8 mouse cellular contexts compared by ENCODE assay signal in genomic region chr1:90288892-90289731, GRCm38 (mm10).
DNase-seq lines count a peak whose midpoint lies in the region; ATAC-seq and TF ChIP-seq lines count a peak whose summit lies in the region.

No protein-coding gene starts in this region.

- H3K9ac ChIP-seq in liver, postnatal 0 days (replicated peaks), result peak overlapping the region; percentile 59

- H3K27ac ChIP-seq in gastrocnemius, adult 2 months, result peak overlapping the region; percentile 74
- H3K27ac ChIP-seq in heart, embryonic 10.5 days, result peak overlapping the region; percentile 80
- peak overlapping the region; percentile 82 for H3K27ac ChIP-seq in liver, postnatal 0 days (ENCODE audit: low read depth)

- TF ChIP-seq CTCF in gastrocnemius, adult 2 months (IDR thresholded peaks at IDR 0.05), result no peak
- peak; percentile 6; the same call in 1 of the 2 replicates for TF ChIP-seq CTCF in liver, postnatal 0 days (IDR thresholded peaks at IDR 0.05; ENCODE audit: low read depth)

- 0 out of 2 replicates have a peak, but pooled peaks cover 5% of the 10 kb centered on the region for H3K27me3 ChIP-seq in heart, embryonic 10.5 days (ENCODE audit: insufficient read depth, poor library complexity, severe bottlenecking)
- no peaks in the 10 kb centered on the region for H3K27me3 ChIP-seq in liver, postnatal 0 days (ENCODE audit: insufficient read depth, low read length)

- ATAC-seq in liver, postnatal 0 days, result peak; percentile 98

- WGBS in heart, embryonic 10.5 days, result 37% methylated on average over 8 of the region's 8 CpGs
- WGBS in liver, postnatal 0 days (ENCODE audit: insufficient replicate concordance), result 31% methylated on average over 8 of the region's 8 CpGs

- peak overlapping the region; percentile 56 for H3K4me2 ChIP-seq in liver, postnatal 0 days (ENCODE audit: low read depth, low read length)

- intact Hi-C loops in gastrocnemius, adult 2 months (cut with DNase I), result no loop called here
- intact Hi-C loops in gastrocnemius, postnatal 14 days (cut with DNase I; ENCODE audit: low total_unique reads), result no loop called here
- intact Hi-C loops in left cerebral cortex, postnatal 36 days (cut with DNase I), result no loop called here

- peak; percentile 64 for DNase-seq in gastrocnemius, adult 2 months
- no peak for DNase-seq in gastrocnemius, postnatal 14 days
- peak; percentile 93 for DNase-seq in Muller cell, postnatal 12 days (ENCODE audit: inconsistent ontology term)
- DNase-seq in heart, embryonic 10.5 days (ENCODE audit: low spot score), result peak; percentile 91
- peak; percentile 75 for DNase-seq in liver, postnatal 0 days
- DNase-seq in left cerebral cortex, postnatal 36 days (ENCODE audit: low spot score in 2 of 2), result no peak
- no peak for DNase-seq in thymus, adult 18-20 months
- no peak for DNase-seq in cerebellum, adult 11 months

- no peaks in the 10 kb centered on the region for H3K36me3 ChIP-seq in heart, embryonic 10.5 days
- H3K36me3 ChIP-seq in liver, postnatal 0 days (replicated peaks; ENCODE audit: insufficient read depth, low read length), result no peaks in the 10 kb centered on the region

- H3K4me1 ChIP-seq in heart, embryonic 10.5 days, result peaks cover 50% of the 10 kb centered on the region
- H3K4me1 ChIP-seq in liver, postnatal 0 days (ENCODE audit: insufficient read depth), result peaks cover 18% of the 10 kb centered on the region

- TF ChIP-seq EP300 in liver, postnatal 0 days (IDR thresholded peaks at IDR 0.05; ENCODE audit: low read depth), result peak; percentile 91

- no peak overlapping the region for H3K4me3 ChIP-seq in gastrocnemius, adult 2 months
- 0 out of 2 replicates have a peak overlapping the region, but pooled peaks have one; percentile 18 for H3K4me3 ChIP-seq in heart, embryonic 10.5 days
- no peak overlapping the region; the same call in 1 of the 2 replicates for H3K4me3 ChIP-seq in liver, postnatal 0 days (ENCODE audit: low read depth, low read length)

- H3K9me3 ChIP-seq in heart, embryonic 10.5 days, result no peaks in the 10 kb centered on the region
- no peaks in the 10 kb centered on the region for H3K9me3 ChIP-seq in liver, postnatal 0 days (ENCODE audit: low read length)

Comparison
In these comparisons a context has a peak if more than half of its experiments do, and no peak if none do; other contexts are left out.
1. DNase-seq: peak in gastrocnemius, adult 2 months (single experiment), Muller cell, postnatal 12 days (single experiment), heart, embryonic 10.5 days (single experiment) and liver, postnatal 0 days (single experiment); none in gastrocnemius, postnatal 14 days (single experiment), left cerebral cortex, postnatal 36 days (0 of 2), thymus, adult 18-20 months (0 of 2) and cerebellum, adult 11 months (single experiment).
2. Peak in every context shown above with its lines, with median percentiles within 50 percentile points of each other: H3K27ac ChIP-seq.